Mouse (Mus musculus): ENCODE measurements around the gene T2. TPM values are rescaled to one million over a fixed set of nuclear protein-coding genes. Genes with fewer than 3 reads are reported as not detected.
"Not testable (repeated sequence)": the region's sequence is repeated elsewhere in the genome, so short reads cannot be mapped to it uniquely, and the experiment has no call there.

T2 gene
- not detected in 2 replicates for polyA plus RNA-seq (2012; ENCODE audit: insufficient read depth, insufficient read length, missing spikeins)

- no peak for TF ChIP-seq CTCF (IDR thresholded peaks at IDR 0.05; ENCODE audit: low read depth, low read length)
- no peak for TF ChIP-seq POLR2A (IDR thresholded peaks at IDR 0.05; ENCODE audit: borderline replicate concordance, low read depth, low read length)
- Histone ChIP-seq H3K4me3 (ENCODE audit: insufficient read depth, low read length) (no peak within 1 kb of the TSS), H3K4me1 (ENCODE audit: control insufficient read depth, insufficient read depth, low read length) (no peaks in the 10 kb centered on the region), H3K27ac (ENCODE audit: insufficient read depth, low read depth, low read length) (no peak within 1 kb of the TSS)
Measured at GRCm38 (mm10) chr17:8355692-8356091, at the start of gene T2. T2 (plus strand) TSS chr17:8355992.

- Histone ChIP-seq H3K4me1 (ENCODE audit: control insufficient read depth, insufficient read depth, low read length) (peaks cover 43% of the 10 kb centered on the region), H3K27ac (ENCODE audit: insufficient read depth, low read depth, low read length) (peak within 1 kb of the TSS; percentile 95), H3K4me3 (ENCODE audit: insufficient read depth, low read length) (peak within 1 kb of the TSS; percentile 91)
- TF ChIP-seq POLR2A (IDR thresholded peaks at IDR 0.05; ENCODE audit: borderline replicate concordance, low read depth, low read length) (0 out of 2 replicates have a peak, but pooled peaks have one; percentile 50), CTCF (IDR thresholded peaks at IDR 0.05; ENCODE audit: low read depth, low read length) (no peak)
Measured at GRCm38 (mm10) chr17:8310838-8311614, 44.8 kb upstream of the T2 start, which contains the start of gene Sft2d1. Sft2d1 (plus strand) TSS chr17:8311102.

DNA sequence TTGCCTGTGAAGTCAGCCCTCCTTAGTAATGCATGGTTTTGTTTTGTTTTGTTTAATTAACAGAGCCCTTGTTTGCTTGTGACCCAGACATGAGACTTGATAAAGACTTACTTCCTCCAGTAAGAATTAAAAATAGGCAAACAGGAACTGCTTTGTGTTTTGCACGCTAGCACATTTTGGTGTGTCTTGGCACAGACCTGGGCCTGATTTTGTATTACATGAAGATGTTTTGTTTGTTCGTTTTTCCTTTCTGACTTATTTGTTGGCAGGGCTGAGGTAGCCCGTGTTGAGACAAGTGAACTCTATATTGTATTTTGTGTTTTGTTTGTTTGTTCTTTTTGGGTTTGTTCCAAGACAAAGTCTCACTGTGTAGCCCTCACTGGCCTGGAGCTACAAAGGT lies 44.0 kb upstream of the T2 start:
- peaks cover 46% of the 10 kb centered on the region for H3K4me1 ChIP-seq (ENCODE audit: control insufficient read depth, insufficient read depth, low read length)
- H3K27ac ChIP-seq (ENCODE audit: insufficient read depth, low read depth, low read length) = peak overlapping the region; percentile 95
- TF ChIP-seq POLR2A (IDR thresholded peaks at IDR 0.05; ENCODE audit: borderline replicate concordance, low read depth, low read length) (no peak), CTCF (IDR thresholded peaks at IDR 0.05; ENCODE audit: low read depth, low read length) (no peak)
- H3K4me3 ChIP-seq (ENCODE audit: insufficient read depth, low read length) = peak overlapping the region; percentile 91

GRCm38 (mm10) chr17:8313976-8314375 lies 41.8 kb upstream of the T2 start:
- TF ChIP-seq CTCF (IDR thresholded peaks at IDR 0.05; ENCODE audit: low read depth, low read length) (no peak), POLR2A (IDR thresholded peaks at IDR 0.05; ENCODE audit: borderline replicate concordance, low read depth, low read length) (no peak)
- H3K27ac ChIP-seq (ENCODE audit: insufficient read depth, low read depth, low read length) = no peak overlapping the region
- H3K4me3 ChIP-seq (ENCODE audit: insufficient read depth, low read length) = no peak overlapping the region
- H3K4me1 ChIP-seq (ENCODE audit: control insufficient read depth, insufficient read depth, low read length) = peaks cover 39% of the 10 kb centered on the region

- H3K27ac ChIP-seq (ENCODE audit: insufficient read depth, low read depth, low read length) = no peak overlapping the region
- H3K4me1 ChIP-seq (ENCODE audit: control insufficient read depth, insufficient read depth, low read length) = peaks cover 39% of the 10 kb centered on the region
- TF ChIP-seq POLR2A (IDR thresholded peaks at IDR 0.05; ENCODE audit: borderline replicate concordance, low read depth, low read length) (no peak), CTCF (IDR thresholded peaks at IDR 0.05; ENCODE audit: low read depth, low read length) (no peak)
- H3K4me3 ChIP-seq (ENCODE audit: insufficient read depth, low read length) = no peak overlapping the region
Measured at GRCm38 (mm10) chr17:8316251-8316650, 39.5 kb upstream of the T2 start.

- H3K4me1 ChIP-seq (ENCODE audit: control insufficient read depth, insufficient read depth, low read length); H3K4me3 ChIP-seq (ENCODE audit: insufficient read depth, low read length); H3K27ac ChIP-seq (ENCODE audit: insufficient read depth, low read depth, low read length): not testable (repeated sequence)
Measured at GRCm38 (mm10) chr17:8326877-8327276, 28.9 kb upstream of the T2 start.

DNA sequence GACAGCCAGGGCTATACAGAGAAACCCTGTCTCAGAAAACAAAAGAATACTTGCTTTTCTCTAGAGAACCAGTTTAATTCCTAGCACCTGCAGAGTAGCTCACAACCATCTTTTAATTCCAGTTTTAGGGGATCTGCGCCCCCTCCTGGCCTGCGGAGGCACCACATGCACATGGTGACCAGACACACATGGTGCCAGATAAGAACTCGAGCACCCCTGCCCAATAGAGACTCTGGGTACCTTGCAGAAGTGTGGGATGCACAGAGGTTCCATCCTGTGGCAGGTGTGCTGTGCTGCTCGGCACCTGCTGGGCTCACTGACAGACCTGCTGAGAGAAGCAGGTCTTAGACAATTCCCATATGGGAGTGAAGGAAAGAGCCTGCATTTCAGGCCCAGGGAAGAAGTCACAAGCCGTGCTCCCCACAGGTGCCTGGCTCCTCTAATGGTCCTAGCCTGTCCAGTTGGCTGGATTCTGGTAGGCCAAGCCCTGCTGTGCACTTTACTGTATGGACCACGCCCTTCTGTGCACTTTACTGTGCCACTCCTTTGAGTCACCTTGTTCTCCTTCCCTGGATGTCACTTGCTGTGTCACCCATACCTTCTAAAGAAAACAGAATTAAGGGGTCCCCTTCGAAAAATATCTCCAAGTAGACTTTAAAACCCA lies 27.1 kb upstream of the T2 start:
- TF ChIP-seq CTCF (IDR thresholded peaks at IDR 0.05; ENCODE audit: low read depth, low read length) (no peak), POLR2A (IDR thresholded peaks at IDR 0.05; ENCODE audit: borderline replicate concordance, low read depth, low read length) (no peak)
- H3K27ac ChIP-seq (ENCODE audit: insufficient read depth, low read depth, low read length) = no peak overlapping the region
- no peaks in the 10 kb centered on the region for H3K4me1 ChIP-seq (ENCODE audit: control insufficient read depth, insufficient read depth, low read length)
- no peak overlapping the region for H3K4me3 ChIP-seq (ENCODE audit: insufficient read depth, low read length)

DNA sequence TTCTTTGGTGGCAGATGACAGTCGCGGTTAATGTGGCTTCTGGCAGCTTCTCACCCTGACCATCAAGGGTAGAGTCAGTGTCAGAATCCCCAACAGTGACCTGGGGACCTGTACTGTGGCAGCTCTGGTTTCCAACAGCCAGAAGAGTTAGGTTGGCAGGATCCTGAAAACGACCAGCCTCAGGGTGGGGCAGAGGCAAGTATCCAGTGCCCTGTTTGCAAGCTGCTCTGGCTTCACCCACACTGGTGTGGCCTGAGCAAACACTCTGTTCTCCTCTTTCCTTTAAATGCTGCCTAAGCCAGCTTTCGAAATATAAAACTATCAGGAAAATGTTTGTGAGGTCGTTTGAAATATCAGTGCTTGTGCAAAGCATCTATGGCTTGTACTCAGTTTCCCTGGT lies 25.2 kb upstream of the T2 start:
- H3K27ac ChIP-seq (ENCODE audit: insufficient read depth, low read depth, low read length) = no peak overlapping the region
- no peaks in the 10 kb centered on the region for H3K4me1 ChIP-seq (ENCODE audit: control insufficient read depth, insufficient read depth, low read length)
- no peak for TF ChIP-seq CTCF (IDR thresholded peaks at IDR 0.05; ENCODE audit: low read depth, low read length)
- TF ChIP-seq POLR2A (IDR thresholded peaks at IDR 0.05; ENCODE audit: borderline replicate concordance, low read depth, low read length) = no peak
- no peak overlapping the region for H3K4me3 ChIP-seq (ENCODE audit: insufficient read depth, low read length)

GRCm38 (mm10) chr17:8337159-8337558 lies 18.6 kb upstream of the T2 start, which contains the start of gene Prr18:
Prr18 (plus strand) TSS chr17:8337459.
- not testable (repeated sequence) for H3K27ac ChIP-seq (ENCODE audit: insufficient read depth, low read depth, low read length); H3K4me1 ChIP-seq (ENCODE audit: control insufficient read depth, insufficient read depth, low read length); H3K4me3 ChIP-seq (ENCODE audit: insufficient read depth, low read length)

GRCm38 (mm10) chr17:8339666-8340374 lies 16.0 kb upstream of the T2 start:
- TF ChIP-seq CTCF (IDR thresholded peaks at IDR 0.05; ENCODE audit: low read depth, low read length) (no peak), POLR2A (IDR thresholded peaks at IDR 0.05; ENCODE audit: borderline replicate concordance, low read depth, low read length) (no peak)
- Histone ChIP-seq H3K4me3 (ENCODE audit: insufficient read depth, low read length) (no peak overlapping the region), H3K27ac (ENCODE audit: insufficient read depth, low read depth, low read length) (no peak overlapping the region), H3K4me1 (ENCODE audit: control insufficient read depth, insufficient read depth, low read length) (no peaks in the 10 kb centered on the region)
